Mouse (Mus musculus) frontal cortex, adult (tissue): ENCODE data around the gene Tigar.
A peak's percentile ranks its signal among the peaks of the same experiment; 100 is the strongest.

Source experiments
- ATAC-seq: cut with Nextera tagmentation; 2 replicates; pipeline ENCODE4 v1.9.2; 2017; ENCODE audit warnings: mild to moderate bottlenecking, moderate library complexity, mixed read lengths; ENCODE audit not compliant: low TSS enrichment

Tigar gene

DNA sequence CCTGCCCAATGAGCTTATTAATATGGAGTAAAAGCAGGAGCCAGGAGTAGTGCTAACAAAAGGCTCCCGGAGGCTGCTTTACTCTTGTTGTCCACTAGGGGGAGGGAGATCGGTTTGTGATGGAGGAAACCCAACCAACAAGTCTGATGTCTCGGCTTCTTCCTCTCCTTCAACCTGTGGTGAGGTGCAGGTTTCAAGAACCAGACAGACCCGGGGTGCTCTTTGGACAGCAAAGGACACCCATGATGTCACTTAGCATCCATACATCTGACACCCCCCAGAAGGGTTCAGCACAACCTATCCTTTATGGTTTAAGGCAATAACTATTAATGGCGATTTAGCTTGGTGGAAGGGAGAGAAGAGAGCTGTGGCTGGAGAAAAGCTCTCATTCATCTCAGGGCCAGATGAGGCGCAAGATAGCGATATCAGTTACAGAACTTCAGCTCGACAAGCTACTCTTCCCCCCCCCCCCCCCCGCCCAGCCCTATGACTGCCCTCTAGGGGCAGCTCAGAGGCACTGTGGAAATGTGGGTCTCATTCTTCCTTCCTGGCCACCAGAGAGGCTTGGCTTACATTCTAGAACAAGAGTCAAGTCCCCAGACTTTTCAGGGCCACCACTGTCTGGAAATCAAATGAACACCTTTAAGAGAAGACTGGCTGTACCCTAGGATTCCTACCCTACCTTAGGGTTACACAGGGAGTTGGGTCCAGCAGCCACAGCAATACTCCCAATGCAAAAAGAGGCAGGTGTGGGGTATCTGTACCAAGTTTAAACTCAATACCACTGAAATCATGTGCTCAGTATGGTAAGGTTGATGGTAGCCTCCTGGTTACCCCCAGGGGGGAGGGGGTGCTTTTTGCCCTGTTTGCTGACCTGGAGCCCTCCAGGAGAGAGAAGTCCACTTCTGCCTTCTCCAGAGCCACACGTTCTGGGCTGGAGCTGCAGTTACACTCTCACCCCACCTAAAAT is 33.1 kb upstream of the Tigar start:
- peak; percentile 70 for ATAC-seq

DNA sequence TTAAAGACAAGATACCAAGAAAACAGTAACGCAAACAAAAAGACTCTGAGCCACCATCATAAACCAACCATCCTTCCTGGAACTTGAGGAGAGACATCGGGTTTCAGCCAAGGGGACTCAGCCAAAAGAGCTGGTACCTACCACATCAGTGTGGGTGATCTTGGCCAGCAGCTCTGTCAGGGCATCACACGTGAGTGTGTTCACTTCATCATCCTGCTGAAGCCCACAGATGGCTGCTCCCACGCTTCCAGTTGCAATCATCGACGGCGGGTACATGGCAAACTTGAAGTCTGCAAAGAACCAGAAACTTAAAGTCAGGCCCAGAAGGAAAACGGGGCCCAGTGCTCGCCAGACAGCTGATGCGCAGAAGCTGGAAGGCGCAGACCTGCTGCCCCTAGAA is 29.6 kb upstream of the Tigar start:
- ATAC-seq = peak; percentile 63

DNA sequence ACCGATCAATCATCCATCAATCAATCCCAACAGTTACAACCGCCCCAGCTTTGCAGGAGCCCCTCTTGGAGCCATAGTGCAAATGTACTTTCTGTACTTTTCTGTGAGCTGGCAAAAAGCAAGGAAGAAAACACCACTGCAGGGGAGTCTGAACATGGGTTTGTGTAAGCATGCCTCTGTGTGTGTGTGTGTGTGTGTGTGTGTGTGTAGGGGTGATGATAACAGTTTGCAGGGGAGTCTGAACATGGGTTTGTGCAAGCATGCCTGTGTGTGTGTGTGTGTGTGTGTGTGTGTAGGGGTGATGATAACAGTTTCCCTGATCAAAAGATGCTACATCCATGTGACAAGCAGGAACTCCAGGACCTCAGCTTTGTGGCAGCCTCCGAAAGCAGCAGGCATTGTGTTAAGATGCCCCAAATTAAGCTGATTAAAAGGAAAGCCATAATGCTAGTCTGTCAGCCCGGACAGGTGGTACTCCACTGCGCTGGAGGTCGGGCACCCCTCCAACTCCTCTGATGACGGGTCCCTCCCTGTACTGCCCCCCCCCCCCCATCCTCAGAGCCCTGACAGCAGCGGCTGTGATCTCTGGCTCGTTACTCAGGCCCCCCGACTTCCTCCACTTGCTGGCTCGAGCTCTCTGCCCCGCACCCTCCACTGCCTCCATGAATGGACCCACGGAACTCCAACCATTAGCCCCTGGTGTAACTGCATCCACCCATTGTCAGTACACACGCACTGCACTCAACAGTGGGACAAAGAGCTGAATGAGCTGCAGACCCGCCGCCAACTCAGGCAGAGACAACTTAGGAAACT is 24.3 kb upstream of the Tigar start:
- no peak for ATAC-seq

DNA sequence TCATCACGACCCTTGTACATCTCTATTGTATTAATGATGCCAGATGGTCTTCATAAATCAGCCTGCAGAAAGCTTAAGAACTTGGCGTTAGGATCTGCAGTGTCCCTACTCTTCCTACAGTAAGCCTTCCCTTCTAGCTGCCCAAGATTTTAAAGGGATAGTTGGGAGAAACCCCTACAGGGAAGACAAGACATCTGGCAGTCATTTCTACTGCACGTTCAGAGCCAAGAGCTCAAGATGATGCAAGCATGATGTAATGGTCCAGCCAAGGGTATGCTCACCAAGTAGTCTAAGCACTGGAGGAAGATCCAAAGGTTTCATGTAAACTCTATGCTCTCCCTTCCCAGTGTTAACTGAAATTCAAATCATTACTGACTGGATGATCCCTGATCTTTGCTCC is 23.4 kb upstream of the Tigar start:
- no peak for ATAC-seq

DNA sequence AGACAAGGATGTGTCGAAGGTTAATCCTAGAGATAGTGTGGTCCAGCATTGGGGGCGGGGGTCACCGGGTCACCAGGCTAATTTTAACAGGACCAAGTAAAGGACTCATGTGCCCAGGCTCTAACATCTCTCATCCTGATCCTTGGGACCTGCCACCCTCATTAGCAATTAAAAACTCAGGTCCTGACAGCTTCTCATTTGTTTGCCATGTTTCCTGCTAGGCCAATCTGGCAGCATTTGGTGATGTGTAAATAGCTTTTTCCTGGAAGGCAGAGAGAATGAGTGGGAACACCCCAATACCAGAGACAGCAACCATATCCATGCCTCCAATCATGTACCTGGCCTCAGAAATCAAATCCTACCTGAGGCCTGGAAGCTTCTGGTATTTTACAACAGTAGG is 22.6 kb upstream of the Tigar start:
- ATAC-seq = no peak

DNA sequence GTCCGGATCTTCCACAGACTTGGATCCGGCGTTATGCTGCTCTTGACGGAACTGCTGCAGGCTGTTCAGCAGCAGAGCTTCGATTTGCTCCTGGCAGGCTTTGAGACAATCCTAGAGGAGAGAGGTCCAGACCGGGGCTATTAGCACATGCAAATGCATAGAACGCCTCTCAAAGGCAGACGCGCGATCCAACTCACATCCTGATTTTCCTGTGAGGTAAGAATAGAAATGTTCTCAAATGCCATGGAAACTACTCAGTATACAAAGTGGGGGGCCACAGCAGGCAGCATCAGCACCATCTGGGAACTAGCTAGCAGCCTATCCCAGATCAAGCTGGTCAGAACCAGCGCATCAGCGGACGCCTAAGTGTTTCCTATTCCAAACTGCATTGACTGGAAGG is 21.0 kb upstream of the Tigar start:
- peak; percentile 52; the same call in 1 of the 2 replicates for ATAC-seq

DNA sequence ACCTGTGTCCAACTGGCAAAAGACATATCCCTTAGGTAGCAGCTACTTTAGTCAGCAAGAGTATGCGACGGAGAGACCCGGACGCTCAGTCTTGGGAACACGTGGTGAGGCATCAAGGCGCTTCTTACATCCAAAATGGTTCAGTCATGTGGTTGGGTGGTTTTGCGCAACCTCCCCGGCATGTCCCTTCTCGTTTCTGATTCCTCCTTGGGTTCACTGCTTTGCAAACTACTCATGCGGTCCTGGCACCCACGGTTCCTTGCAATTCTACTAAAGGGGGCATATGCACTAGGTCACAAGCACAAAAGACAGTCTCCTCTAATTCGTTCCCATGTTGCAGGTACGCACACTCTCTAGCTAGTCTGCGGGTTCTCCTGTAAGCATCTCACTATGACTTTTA is 20.3 kb upstream of the Tigar start:
- ATAC-seq = no peak

DNA sequence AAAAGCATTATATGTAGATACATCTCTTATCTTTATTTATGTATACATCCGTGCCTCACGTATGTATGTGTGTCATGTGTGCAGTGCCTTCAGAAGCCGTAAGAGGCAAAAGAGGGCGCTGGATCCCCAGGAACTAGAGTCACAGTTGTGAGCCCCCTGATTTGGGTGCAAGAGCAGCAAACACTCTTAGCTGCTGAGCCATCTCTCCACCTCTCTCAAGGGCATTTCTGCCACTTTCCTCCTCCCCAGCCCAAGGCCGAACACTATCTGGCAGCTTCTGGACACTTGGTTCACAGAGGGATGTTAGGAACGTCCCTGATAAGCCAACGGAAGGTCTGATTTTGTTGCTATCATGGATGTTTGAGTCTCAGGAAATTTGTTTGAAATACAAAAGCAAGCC is 14.1 kb upstream of the Tigar start:
- ATAC-seq = no peak

DNA sequence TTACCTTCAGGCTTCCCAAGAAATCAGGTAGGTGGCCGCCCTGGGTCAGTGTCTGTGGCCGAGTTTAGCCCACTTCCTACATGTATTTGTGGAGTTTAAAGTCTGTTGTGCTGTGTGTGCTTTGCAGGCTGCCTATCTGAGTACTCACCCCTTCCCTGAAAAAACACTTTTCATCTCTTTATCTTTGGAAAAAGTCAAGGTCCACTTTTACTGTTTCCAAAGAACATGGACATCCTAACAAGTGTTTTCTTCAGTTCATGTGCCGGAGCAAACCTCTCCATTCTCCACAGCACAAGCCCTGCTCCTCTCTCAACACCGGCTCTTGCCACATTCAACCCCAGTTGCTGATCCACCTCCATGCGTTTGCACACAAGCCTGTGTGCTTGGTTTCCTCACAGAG is 13.6 kb upstream of the Tigar start:
- ATAC-seq = no peak

DNA sequence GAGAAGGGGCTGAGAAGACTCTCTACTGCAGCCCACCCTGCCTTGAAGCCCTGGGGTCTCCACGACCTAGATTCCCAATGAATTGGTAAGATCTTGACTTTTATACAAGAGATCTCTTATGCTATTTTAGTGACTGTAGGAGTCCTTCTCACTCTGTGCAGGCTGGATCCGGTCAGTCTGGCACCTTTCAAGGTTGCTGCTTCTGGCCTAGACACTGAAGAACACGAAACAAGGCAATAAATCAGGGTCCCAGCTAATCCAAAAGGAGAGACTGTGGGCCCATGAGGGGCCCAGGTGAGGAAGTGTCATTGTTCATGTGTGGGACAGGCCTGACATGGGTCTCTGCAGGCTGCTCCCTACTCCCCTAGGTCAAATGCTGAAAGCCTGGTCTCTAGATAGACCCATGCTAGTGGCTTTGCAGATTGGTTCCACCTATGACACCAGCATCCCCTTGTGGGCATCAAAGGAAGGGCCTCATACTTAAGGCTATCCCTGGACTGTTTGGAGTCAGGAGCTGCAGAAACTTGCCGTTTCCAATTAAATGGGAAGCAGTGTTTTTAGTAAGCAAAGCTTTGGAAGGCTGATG is 13.0 kb upstream of the Tigar start:
- peak; percentile 55; the same call in 1 of the 2 replicates for ATAC-seq

DNA sequence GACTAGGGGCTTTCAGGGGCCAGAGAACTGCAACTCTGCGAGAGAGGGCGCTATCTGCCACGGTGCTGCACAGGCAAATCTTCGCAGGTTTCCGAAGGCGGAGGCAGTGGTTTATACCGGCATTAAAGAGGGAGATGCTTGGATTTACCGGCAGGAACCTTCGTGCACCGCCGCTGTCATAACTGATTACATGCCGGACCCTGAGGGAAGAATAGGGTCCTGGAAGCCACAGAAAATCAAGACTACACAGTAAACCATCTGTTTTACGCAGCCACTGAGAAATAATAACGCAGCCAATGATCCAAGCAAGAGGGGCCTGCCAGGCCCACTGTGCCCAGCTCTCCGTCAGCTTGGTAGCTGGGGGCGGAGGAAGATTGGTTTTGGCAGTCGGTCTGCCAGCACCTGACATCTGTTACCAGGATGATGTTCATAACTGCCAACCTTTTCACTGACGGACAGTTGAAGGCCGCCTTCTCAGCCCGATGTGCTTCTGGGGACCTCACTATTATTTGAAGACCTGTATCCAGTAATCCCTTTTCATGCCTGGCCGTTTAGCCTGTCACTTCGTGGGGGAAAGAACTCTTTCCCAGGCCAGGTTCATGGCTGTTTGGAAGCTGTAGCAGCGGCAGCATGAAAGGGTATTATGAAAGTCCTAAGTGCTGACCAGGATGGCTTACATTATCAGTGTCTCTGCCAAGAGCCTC is 5.5 kb upstream of the Tigar start:
- ATAC-seq = no peak

DNA sequence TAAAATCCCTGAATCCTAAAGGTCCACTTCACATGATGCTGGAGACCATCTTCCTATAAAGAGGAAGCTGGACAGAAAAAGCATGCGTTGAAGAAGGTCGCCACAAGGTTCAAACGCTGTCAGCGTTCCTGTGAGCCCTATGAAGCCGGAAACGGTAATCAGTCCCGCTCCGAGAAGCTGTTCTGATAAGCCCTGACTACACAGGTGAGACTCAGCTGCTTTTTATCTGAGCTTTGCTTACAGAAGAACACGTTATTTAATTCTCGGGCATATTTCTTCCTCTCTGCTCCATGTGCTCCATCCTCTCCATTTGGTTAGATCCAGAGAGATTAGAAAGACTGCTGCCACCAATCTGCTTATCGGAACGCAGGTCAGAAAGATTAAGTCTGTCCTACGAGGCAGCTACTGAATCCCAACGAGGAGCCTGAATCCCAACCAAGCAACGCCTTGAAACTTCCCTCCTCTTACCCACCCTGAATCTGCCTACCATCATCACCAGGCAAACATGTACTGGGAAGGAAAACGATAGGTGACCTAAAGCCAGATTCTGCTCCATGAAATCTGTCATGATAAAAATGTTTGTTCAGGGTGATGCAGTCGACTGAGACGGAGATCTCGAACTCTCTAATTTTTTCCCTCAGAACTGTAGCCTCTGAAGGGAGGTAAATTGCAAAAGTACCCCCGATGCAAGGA is 843 bp downstream of the Tigar start:
- no peak for ATAC-seq

DNA sequence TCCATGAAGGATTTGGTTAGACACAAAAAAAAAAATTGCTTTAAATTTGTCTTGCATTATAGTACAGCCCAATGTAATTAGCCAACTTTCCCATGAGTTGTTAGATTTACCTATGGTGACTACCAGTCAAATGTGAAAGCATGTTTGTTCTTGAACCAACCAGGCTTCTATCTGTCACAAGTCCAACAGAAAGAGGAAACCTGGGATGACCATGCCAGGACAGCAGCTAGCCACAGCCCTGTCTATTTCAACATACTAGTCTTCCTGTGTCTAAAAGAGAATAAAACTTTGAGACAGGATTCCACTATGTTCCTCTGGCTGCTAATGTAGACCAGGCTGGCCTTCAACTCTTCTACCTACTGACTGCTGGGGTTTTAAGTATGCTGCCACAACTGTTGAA is 1.9 kb downstream of the Tigar start:
- no peak for ATAC-seq

DNA sequence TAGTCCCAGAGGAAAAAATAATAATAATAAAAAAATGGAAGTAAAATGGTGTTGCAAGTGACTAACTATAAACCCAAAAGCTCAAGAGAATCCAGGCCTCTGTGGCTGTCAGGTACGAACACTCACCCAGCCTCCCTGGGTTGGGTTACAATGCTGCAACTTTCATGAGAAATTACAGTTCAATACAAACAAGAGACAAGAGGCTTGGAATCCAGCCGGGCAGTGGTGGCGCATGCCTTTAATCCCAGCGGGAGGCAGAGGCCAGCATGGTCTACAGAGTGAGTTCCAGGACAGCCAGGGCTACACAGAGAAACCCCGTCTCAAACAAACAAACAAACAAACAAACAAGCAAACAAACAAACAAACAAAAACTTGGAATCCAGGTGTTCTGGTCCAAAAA is 2.6 kb downstream of the Tigar start:
- ATAC-seq = no peak

DNA sequence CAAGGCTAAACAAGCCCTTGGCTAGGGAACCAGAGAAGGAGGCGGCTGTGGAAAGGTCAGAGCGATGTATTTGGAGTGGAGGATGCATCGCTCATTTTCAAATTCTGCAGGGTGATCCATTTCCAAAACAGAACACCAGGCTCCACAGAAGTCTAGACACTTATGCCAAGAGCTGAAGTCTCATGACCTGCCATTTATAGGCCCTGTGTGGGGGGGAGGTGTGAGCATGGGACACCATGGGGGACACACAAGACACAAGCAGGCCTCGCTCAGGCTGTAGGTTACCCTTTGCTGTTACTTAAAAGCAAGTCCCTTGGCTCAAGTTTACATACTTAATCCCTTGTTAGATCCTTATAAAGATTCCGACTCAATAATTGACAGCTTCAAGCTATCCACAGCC is 3.2 kb downstream of the Tigar start:
- ATAC-seq = peak; percentile 20; the same call in 1 of the 2 replicates

DNA sequence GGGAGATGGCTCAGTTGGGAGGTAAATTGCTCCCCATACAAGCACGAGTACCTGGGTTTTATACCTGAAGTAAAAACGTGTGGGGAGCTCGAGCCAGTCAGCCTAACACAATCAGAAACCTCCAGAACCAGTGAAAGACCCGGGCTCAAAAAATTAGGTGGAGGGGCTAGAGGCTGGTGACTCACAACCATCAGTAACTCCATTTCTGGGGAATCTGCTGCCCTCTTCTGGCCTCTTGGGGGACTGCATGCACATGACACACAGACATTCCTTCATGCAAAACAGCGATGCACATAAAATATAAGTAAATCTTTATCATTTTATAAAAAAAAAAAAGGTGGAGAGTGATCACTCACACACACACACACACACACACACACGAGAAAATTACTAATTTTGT is 4.2 kb downstream of the Tigar start:
- no peak for ATAC-seq

DNA sequence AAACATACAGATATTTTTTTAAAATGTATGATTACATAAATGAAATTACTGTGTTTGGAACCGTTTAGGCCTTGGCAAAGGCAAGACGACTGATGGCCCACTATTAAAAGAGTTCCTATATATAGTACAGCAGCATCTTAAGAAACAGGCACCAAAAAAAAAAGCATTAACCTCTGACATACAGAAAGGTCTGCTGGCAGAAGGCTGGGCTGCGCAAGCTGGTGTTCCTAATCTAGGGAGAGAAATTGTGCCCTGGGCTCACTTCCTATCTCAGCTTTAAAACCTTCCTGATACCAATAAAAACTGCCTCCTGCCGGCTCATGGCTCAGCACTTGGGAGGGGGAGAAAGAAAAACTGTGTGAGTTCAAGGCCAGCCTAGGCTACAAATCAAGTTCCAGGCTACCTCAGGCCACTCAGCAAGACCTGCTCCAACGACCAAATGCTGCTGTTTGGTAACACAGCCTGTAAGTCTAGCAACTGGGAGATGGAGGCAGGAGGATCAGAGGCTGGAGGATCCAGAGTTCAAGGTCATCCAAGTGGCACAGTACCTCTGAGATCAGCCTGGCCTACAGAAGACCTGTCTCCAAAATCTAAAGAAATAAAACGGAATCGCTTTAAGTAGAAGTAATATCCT is 4.8 kb downstream of the Tigar start:
- no peak for ATAC-seq

DNA sequence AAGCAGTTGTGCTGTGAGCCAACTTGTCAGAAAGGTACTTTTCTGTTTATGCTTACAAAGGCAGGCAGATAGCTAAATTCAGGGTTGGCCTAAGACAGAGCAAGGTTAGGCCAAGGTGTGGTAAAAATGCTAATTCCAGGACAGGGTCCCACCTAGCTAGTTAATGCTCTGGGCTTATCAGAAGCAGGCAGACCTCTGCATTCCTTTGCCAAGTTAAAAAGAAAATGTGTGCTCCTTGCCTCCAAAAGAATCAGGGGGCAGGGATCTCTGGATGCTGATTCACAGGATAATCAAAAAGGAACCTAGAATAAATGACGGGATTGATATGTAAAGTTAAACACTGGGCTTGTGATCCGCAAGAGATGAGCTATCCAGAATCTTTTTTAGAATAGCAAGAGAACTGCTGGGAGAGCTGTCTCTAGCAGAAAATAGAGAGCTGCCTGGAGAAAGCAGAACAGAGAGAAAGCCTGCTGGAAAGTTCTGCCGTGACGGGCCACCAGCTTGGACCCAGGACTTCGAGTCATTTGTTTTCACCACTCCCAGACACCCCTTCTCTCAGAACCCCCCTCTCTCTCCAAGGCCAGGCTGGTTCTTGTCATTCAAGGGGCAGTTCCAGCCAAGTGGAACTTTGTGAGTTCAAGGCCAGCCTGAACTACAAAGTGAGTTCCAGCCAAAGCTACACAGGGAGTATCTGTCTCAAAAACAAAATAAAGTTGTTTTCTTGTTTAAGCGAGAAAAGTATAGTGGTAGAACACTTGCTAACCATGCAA is 5.7 kb downstream of the Tigar start:
- no peak for ATAC-seq

DNA sequence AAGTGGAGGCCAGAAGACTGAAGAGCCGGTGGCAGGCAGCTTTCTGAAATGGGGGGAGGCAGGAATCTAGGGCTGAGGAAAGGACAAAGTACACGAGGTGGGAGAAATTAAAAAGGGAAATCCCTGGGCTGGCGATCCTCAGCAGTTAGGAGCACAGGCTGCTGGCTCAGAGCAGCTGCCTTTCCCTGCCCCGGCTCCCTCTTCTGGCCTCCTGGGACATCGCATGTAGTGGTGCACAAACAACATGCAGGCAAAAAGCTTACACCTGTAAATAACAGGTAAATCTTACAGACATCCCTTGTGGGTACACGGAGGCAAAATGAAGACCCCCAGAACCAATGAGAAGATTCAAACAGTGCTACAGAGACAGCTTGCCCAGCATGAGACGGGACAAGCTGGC is 14.8 kb downstream of the Tigar start:
- peak; percentile 83; the same call in 1 of the 2 replicates for ATAC-seq

DNA sequence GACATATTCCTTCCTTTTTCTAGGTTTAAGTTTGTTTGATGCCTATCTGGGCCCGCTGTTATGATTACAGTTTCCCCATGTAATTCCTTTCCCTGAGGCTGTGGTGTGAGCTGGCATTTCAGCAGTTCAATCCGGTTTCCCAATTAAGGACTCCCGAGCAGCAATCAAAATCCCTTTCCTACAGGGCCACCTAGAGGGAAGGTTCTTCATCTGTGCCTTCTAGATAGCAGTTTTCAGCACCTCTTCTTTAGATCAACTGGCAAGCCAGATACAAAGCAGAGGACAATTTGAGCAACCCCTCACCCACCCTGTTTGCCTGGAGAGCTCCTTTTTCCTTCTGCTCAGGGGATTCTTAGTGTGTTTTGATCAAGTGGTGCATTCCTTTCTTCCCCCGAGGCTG is 22.6 kb downstream of the Tigar start:
- peak; percentile 83 for ATAC-seq
